Mouse (Mus musculus) kidney, embryonic 16.5 days (tissue): ENCODE measurements around the gene Ankrd52. TPM values are rescaled to one million over a fixed set of nuclear protein-coding genes. Genes with fewer than 3 reads are reported as not detected.
A peak's percentile ranks its signal among the peaks of the same experiment; 100 is the strongest.
"Not testable (repeated sequence)": the region's sequence is repeated elsewhere in the genome, so short reads cannot be mapped to it uniquely, and the experiment has no call there.

Source experiments
- ATAC-seq: fragments of 200-750 bp; cut with Nextera tagmentation; 2 replicates; pipeline ENCODE4 v1.8.0; 2017; ENCODE audit warnings: moderate TSS enrichment; ENCODE audit not compliant: low FRiP score, low TSS enrichment
- H3K27ac ChIP-seq: fragments of 300-500 bp; sonication (generic); 2 replicates; pipeline ENCODE4 v1.5.1; 2014; ENCODE audit warnings: low read length
- H3K27me3 ChIP-seq: fragments of 300-500 bp; sonication (generic); 2 replicates; pipeline ENCODE4 v1.6.1; 2014; ENCODE audit warnings: low read length, control low read depth, mixed read lengths; ENCODE audit not compliant: insufficient read depth
- H3K36me3 ChIP-seq: fragments of 300-500 bp; sonication (generic); 2 replicates; pipeline ENCODE4 v1.6.1; 2014; ENCODE audit warnings: low read length, control low read depth, mixed read lengths; ENCODE audit not compliant: insufficient read depth
- H3K4me1 ChIP-seq: fragments of 300-500 bp; sonication (generic); 2 replicates; pipeline ENCODE4 v1.6.1; 2014; ENCODE audit warnings: low read length, control low read depth, mixed read lengths; ENCODE audit not compliant: insufficient read depth
- H3K4me2 ChIP-seq: fragments of 300-500 bp; sonication (generic); replicated peaks from 2 replicates; pipeline ENCODE4 v1.6.1; 2014; ENCODE audit warnings: low read depth, low read length
- H3K4me3 ChIP-seq: fragments of 300-500 bp; sonication (generic); 2 replicates; pipeline ENCODE4 v1.5.1; 2014; ENCODE audit warnings: mild to moderate bottlenecking, low read length
- H3K9ac ChIP-seq: fragments of 300-500 bp; sonication (generic); replicated peaks from 2 replicates; pipeline ENCODE4 v1.6.1; 2014; ENCODE audit warnings: low read length
- H3K9me3 ChIP-seq: fragments of 300-500 bp; sonication (generic); 2 replicates; pipeline ENCODE4 v1.6.1; 2016; ENCODE audit warnings: low read length, control low read depth
- WGBS: fragments of 180-500 bp; shearing (Covaris S2); extraction: QIAGEN DNeasy Blood & Tissue Kit; methylation state at CpG from one replicate; pipeline ENCODE4 v1.1.7; 2014; 5-methylcytosine and 5-hydroxymethylcytosine counted together
- polyA plus RNA-seq: library from polyadenylated mRNA; unstranded; fragments of >200 nt; fragmentation: Nextera tagmentation; extraction: Ambion mirVana; gene quantifications from 2 replicates; pipeline ENCODE4 v1.2.1, GENCODE M21; 2015

Gene Ankrd52
- 11.9 and 12.8 TPM in 2 replicates for polyA plus RNA-seq

DNA sequence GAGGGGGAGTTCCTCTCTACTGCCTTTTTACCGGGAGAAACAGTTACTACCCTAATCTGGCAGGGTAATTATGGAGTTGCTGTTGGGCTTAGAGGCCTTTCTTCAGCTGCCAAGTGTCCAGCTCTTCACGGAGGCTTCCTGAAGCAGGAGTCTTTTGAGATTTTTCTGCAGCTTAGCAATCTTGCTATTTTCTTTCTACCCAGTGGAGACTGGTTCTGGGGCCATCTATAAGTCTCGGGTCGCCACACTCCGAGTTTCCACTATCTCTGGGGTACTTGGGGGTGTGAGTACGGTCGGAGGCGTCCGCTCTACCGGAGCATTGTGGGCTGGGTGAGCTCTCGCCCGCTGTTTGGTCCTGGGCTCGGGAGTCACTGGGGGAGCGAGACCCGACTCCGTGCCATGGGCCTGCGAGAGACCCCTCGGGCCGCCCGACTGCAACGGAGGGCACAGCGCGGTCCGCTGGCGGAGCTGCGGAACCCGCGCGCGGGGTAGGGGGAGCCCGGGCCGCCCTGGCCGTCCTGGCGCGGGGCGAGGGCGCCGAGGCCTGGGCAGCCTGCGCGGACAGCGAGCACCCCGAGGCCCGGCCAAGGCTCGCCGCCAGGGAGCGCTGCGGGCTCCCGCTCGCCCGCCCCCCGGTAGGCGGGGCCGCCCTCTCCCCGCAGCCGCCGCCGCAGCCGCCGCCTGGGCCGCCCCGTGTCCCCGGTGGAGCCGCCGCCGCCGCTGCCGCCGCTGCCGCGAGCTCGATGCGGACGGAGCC is at the start of gene Ankrd52:
Gene Ankrd52 (plus strand): TSS at position 661 of the 757 bp plus-strand sequence.
- peaks cover 22% of the 10 kb centered on the region; the same call in 1 of the 2 replicates for H3K36me3 ChIP-seq
- H3K27me3 ChIP-seq, result no peaks in the 10 kb centered on the region
- ATAC-seq, result peak; percentile 94
- H3K4me3 ChIP-seq, result peak within 1 kb of the TSS; percentile 88
- peak within 1 kb of the TSS; percentile 89 for H3K4me2 ChIP-seq
- 0% methylated on average over 43 of the region's 73 CpGs for WGBS
- H3K9ac ChIP-seq, result peak within 1 kb of the TSS; percentile 100
- 0 out of 2 replicates have a peak, but pooled peaks cover 5% of the 10 kb centered on the region for H3K9me3 ChIP-seq
- peak within 1 kb of the TSS; percentile 89 for H3K27ac ChIP-seq
- H3K4me1 ChIP-seq, result peaks cover 23% of the 10 kb centered on the region

DNA sequence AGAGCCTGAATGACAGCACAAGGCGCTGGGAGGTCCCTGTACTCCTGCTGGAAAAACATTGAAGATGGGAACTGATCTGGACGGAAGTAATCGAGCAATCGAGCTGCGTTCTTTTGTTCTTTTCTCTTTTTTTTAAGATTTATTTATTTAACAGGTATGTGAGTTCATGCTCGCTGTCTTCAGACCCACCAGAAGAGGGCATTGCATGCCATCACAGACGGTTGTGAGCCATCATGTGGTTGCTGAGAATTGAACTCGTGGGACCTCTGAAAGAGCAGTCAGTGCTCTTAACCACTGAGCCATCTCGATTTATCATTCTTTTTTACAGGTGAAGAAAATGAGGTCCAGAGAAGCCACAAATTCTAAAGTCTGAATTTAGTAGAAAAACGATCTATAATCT is 49.3 kb upstream of the Ankrd52 start:
- Histone ChIP-seq H3K27ac (no peak overlapping the region), H3K9me3 (no peaks in the 10 kb centered on the region), H3K4me3 (no peak overlapping the region), H3K4me2 (no peak overlapping the region), H3K27me3 (no peaks in the 10 kb centered on the region), H3K36me3 (peaks cover 37% of the 10 kb centered on the region), H3K9ac (no peak overlapping the region), H3K4me1 (peaks cover 13% of the 10 kb centered on the region; the same call in 1 of the 2 replicates)
- no peak for ATAC-seq
- WGBS, result 84% methylated on average over 10 of the region's 10 CpGs

DNA sequence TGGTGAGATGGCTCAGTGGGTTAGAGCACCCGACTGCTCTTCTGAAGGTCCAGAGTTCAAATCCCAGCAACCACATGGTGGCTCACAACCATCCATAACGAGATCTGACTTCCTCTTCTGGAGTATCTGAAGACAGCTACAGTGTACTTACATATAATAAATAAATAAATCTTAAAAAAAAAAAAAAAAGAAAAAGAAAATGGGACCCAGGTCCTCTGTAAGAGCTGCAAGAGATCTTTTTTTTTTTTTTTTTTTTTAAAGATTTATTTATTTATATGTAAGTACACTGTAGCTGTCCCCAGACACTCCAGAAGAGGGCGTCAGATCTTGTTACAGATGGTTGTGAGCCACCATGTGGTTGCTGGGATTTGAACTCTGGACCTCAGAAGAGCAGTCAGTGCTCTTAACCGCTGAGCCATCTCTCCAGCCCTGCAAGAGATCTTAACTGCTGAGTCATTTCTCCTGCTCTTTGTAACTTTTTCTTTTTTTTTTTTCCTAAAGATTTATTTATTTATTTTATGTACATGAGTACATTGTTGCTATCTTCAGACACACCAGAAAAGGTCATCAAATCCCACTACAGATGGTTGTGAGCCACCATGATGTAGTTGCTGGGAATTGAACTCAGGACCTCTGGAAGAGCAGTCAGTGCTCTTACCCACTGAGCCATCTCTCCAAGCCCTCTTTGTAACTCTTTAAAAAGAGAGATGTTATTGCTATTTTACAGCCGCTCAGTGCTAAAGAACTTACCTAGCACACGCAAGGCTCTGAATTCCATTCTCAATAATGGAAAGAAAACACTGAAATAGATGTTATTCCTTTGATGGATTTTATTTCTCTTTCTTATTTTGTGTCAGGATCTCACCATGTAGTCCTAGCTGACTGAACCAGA is 44.3 kb upstream of the Ankrd52 start:
- ATAC-seq, H3K9me3 ChIP-seq, H3K9ac ChIP-seq, H3K4me3 ChIP-seq, H3K4me2 ChIP-seq, H3K27me3 ChIP-seq, H3K4me1 ChIP-seq, H3K27ac ChIP-seq: not testable (repeated sequence)
- H3K36me3 ChIP-seq, result peaks cover 12% of the 10 kb centered on the region
- 82% methylated on average over 5 of the region's 6 CpGs for WGBS

DNA sequence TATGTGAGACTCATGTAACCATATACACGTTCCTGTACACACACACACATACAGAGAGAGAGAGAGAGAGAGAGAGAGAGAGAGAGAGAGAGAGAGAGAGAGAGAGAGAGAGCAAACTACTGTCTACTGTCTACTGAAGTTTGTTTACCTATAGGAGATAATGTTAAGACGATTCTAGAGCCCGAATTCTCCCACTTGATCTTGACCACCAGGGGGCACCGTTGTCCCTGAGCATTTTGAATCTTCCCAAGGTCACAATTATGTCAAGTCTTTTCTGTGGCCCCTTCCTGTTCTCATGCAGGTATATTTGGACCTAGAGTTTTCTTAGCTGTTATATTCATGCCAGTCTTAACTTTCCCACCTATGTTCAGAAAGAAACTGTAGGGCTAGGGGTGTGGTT is 41.3 kb upstream of the Ankrd52 start:
- Histone ChIP-seq H3K9ac (no peak overlapping the region), H3K27me3 (no peaks in the 10 kb centered on the region), H3K36me3 (no peaks in the 10 kb centered on the region), H3K4me1 (peaks cover 21% of the 10 kb centered on the region), H3K27ac (no peak overlapping the region), H3K9me3 (no peaks in the 10 kb centered on the region), H3K4me2 (no peak overlapping the region), H3K4me3 (no peak overlapping the region)
- WGBS, result 1% methylated on average over 4 of the region's 4 CpGs
- ATAC-seq, result no peak

DNA sequence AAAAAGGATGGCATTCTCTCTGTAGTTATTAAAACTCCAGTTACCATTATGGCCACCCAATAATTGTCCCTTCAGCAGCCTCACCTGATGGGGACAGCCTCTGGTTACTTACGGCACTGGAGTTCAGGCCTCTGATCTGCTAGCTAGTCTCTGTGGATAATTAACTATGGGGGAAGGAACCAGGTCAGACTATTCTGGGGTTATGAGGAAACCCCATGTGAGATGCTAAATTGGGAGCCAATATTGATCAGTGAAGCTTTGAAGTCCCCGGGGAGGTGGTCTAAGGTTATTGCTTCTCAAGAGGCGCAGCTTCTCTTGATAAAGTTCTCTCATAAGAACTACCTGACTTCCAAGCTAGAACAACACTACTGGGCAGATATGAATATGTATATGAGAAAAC is 40.7 kb upstream of the Ankrd52 start:
- H3K36me3 ChIP-seq, result no peaks in the 10 kb centered on the region
- no peak overlapping the region for H3K27ac ChIP-seq
- H3K4me3 ChIP-seq, result no peak overlapping the region
- H3K27me3 ChIP-seq, result no peaks in the 10 kb centered on the region
- 85% methylated on average over 3 of the region's 3 CpGs for WGBS
- no peak for ATAC-seq
- H3K4me2 ChIP-seq, result no peak overlapping the region
- no peaks in the 10 kb centered on the region for H3K9me3 ChIP-seq
- H3K4me1 ChIP-seq, result peaks cover 21% of the 10 kb centered on the region
- H3K9ac ChIP-seq, result no peak overlapping the region

- H3K4me3 ChIP-seq, result peak overlapping the region; percentile 99
- no peak for ATAC-seq
- 81% methylated on average over 3 of the region's 3 CpGs for WGBS
- H3K4me1 ChIP-seq, result peaks cover 21% of the 10 kb centered on the region
- H3K9ac ChIP-seq, result no peak overlapping the region
- peak overlapping the region; percentile 91; the same call in 1 of the 2 replicates for H3K27ac ChIP-seq
- peak overlapping the region; percentile 76 for H3K4me2 ChIP-seq
- H3K36me3 ChIP-seq, result no peaks in the 10 kb centered on the region
- H3K9me3 ChIP-seq, result no peaks in the 10 kb centered on the region
- H3K27me3 ChIP-seq, result no peaks in the 10 kb centered on the region
These were observed 40.3 kb upstream of the Ankrd52 start for GRCm38 (mm10) chr10:128336597-128336996.

GRCm38 (mm10) chr10:128337306-128338181 is 39.4 kb upstream of the Ankrd52 start, which contains the start of gene Cs:
Gene Cs (plus strand): TSS chr10:128337734.
- Histone ChIP-seq H3K4me3 (peak within 1 kb of the TSS; percentile 99), H3K9ac (peak within 1 kb of the TSS; percentile 93), H3K4me2 (peak within 1 kb of the TSS; percentile 76), H3K4me1 (peaks cover 21% of the 10 kb centered on the region), H3K27me3 (no peaks in the 10 kb centered on the region), H3K36me3 (no peaks in the 10 kb centered on the region), H3K27ac (peak within 1 kb of the TSS; percentile 93), H3K9me3 (no peaks in the 10 kb centered on the region)
- peak; percentile 98 for ATAC-seq
- under 1% methylated on average over 61 of the region's 61 CpGs for WGBS

- Histone ChIP-seq H3K27ac (peak overlapping the region; percentile 93), H3K9ac (peak overlapping the region; percentile 93), H3K36me3 (no peaks in the 10 kb centered on the region), H3K4me1 (peaks cover 21% of the 10 kb centered on the region), H3K27me3 (no peaks in the 10 kb centered on the region), H3K9me3 (no peaks in the 10 kb centered on the region), H3K4me2 (peak overlapping the region; percentile 76), H3K4me3 (peak overlapping the region; percentile 99)
- no peak for ATAC-seq
- WGBS, result 14% methylated on average over 5 of the region's 5 CpGs
These were observed 38.5 kb upstream of the Ankrd52 start for GRCm38 (mm10) chr10:128338415-128338814.

DNA sequence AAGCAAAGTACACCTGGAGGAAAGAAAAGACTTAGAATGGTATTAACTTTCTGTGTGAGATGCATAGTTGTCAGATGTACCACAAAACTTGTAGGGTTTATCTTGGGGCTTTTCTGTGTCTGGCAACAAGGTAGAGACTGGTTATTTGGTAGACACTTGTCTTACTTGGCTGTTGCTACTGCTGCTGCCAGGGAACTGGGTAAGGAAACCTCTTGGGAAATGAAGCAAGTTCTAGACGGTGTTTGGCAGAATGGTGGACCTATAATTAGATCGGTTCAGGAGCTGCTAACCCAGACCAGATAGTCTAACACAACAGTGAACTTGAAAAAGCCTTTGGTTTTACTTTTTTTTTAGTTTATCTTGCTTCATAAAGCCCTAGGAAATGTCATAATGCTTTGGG is 38.0 kb upstream of the Ankrd52 start:
- WGBS, result 66% methylated on average over 2 of the region's 2 CpGs
- Histone ChIP-seq H3K36me3 (no peaks in the 10 kb centered on the region), H3K4me3 (peak overlapping the region; percentile 99), H3K4me1 (peaks cover 21% of the 10 kb centered on the region), H3K27me3 (no peaks in the 10 kb centered on the region), H3K9me3 (no peaks in the 10 kb centered on the region), H3K4me2 (peak overlapping the region; percentile 76), H3K27ac (no peak overlapping the region), H3K9ac (peak overlapping the region; percentile 93)
- ATAC-seq, result no peak
